Mouse (Mus musculus) embryonic fibroblast, embryonic 13.5 days (primary cell): ENCODE data around the gene Enthd1. TPM values are rescaled to one million over a fixed set of nuclear protein-coding genes. Genes with fewer than 3 reads are reported as not detected.

ENCODE experiments used
- H3K27ac ChIP-seq: 2 replicates; pipeline ENCODE4 v1.5.1; 2012; ENCODE audit warnings: low read length, control low read depth, inconsistent platforms; ENCODE audit not compliant: insufficient read depth
- H3K4me1 ChIP-seq: 2 replicates; pipeline ENCODE4 v1.6.1; 2011; ENCODE audit warnings: low read length; ENCODE audit not compliant: control insufficient read depth, insufficient read depth
- H3K4me3 ChIP-seq: 2 replicates; pipeline ENCODE4 v1.5.1; 2011; ENCODE audit warnings: mild to moderate bottlenecking, control low read depth, low read length; ENCODE audit not compliant: insufficient read depth
- CTCF ChIP-seq: IDR thresholded peaks from 2 replicates; pipeline ENCODE4 v1.5.1; 2011; ENCODE audit warnings: mild to moderate bottlenecking, control low read depth, low read length, moderate library complexity, borderline replicate concordance; ENCODE audit not compliant: insufficient read depth
- POLR2A ChIP-seq: IDR thresholded peaks from 2 replicates; pipeline ENCODE4 v1.6.1; 2011; ENCODE audit warnings: low read depth, mild to moderate bottlenecking, control low read depth, low read length, moderate library complexity
- polyA plus RNA-seq: library from polyadenylated mRNA; stranded (reverse); fragments of >200 nt; gene quantifications from 2 replicates; pipeline ENCODE4 v1.2.4, GENCODE M21; 2011; ENCODE audit warnings: low read depth; ENCODE audit not compliant: missing spikeins, insufficient read length

Enthd1 gene
- polyA plus RNA-seq, 1 experiment = not detected

- H3K4me1 ChIP-seq = no peaks in the 10 kb centered on the region
- H3K27ac ChIP-seq = no peak overlapping the region
- TF ChIP-seq CTCF (no peak), POLR2A (no peak)
- no peak overlapping the region for H3K4me3 ChIP-seq
Measured at GRCm38 (mm10) chr15:80575817-80576370, 10.9 kb upstream of the Enthd1 start.

GRCm38 (mm10) chr15:80574211-80575040 is 9.5 kb upstream of the Enthd1 start:
- H3K4me3 ChIP-seq = no peak overlapping the region
- TF ChIP-seq POLR2A (no peak), CTCF (no peak)
- no peak overlapping the region for H3K27ac ChIP-seq
- H3K4me1 ChIP-seq = no peaks in the 10 kb centered on the region

GRCm38 (mm10) chr15:80572811-80573520 is 8.0 kb upstream of the Enthd1 start:
- no peaks in the 10 kb centered on the region for H3K4me1 ChIP-seq
- no peak overlapping the region for H3K27ac ChIP-seq
- no peak overlapping the region for H3K4me3 ChIP-seq
- TF ChIP-seq CTCF (no peak), POLR2A (no peak)

GRCm38 (mm10) chr15:80572291-80572690 is 7.3 kb upstream of the Enthd1 start, which contains the start of gene Grap2:
TSS of gene Grap2 (plus strand) at chr15:80572594.
- Histone ChIP-seq H3K4me3 (no peak within 1 kb of the TSS), H3K27ac (no peak within 1 kb of the TSS), H3K4me1 (no peaks in the 10 kb centered on the region)
- TF ChIP-seq POLR2A (no peak), CTCF (no peak)

GRCm38 (mm10) chr15:80571611-80572010 is 6.7 kb upstream of the Enthd1 start:
- H3K4me3 ChIP-seq = no peak overlapping the region
- H3K27ac ChIP-seq = no peak overlapping the region
- H3K4me1 ChIP-seq = no peaks in the 10 kb centered on the region
- TF ChIP-seq CTCF = no peak
- TF ChIP-seq POLR2A = no peak

GRCm38 (mm10) chr15:80570226-80570625 is 5.3 kb upstream of the Enthd1 start:
- H3K27ac ChIP-seq = no peak overlapping the region
- TF ChIP-seq POLR2A (no peak), CTCF (no peak)
- H3K4me1 ChIP-seq = no peaks in the 10 kb centered on the region
- H3K4me3 ChIP-seq = no peak overlapping the region

- no peak for TF ChIP-seq CTCF
- TF ChIP-seq POLR2A = no peak
- Histone ChIP-seq H3K4me1 (no peaks in the 10 kb centered on the region), H3K27ac (no peak overlapping the region), H3K4me3 (no peak overlapping the region)
Measured at GRCm38 (mm10) chr15:80569205-80569604, 4.2 kb upstream of the Enthd1 start.

GRCm38 (mm10) chr15:80567731-80568130 is 2.8 kb upstream of the Enthd1 start:
- H3K4me1 ChIP-seq = peaks cover 3% of the 10 kb centered on the region
- no peak overlapping the region for H3K27ac ChIP-seq
- no peak overlapping the region for H3K4me3 ChIP-seq
- TF ChIP-seq POLR2A (no peak), CTCF (no peak)

- H3K4me1 ChIP-seq = peaks cover 6% of the 10 kb centered on the region
- no peak overlapping the region for H3K27ac ChIP-seq
Measured at GRCm38 (mm10) chr15:80567139-80567538, 2.2 kb upstream of the Enthd1 start.

GRCm38 (mm10) chr15:80566696-80567095 is 1.7 kb upstream of the Enthd1 start:
- peaks cover 6% of the 10 kb centered on the region for H3K4me1 ChIP-seq
- H3K4me3 ChIP-seq = no peak overlapping the region
- no peak overlapping the region for H3K27ac ChIP-seq
- TF ChIP-seq CTCF = no peak
- TF ChIP-seq POLR2A = no peak

More at GRCm38 (mm10) chr15:80567139-80567538, 2.2 kb upstream of the Enthd1 start:
- H3K4me3 ChIP-seq = no peak overlapping the region
- TF ChIP-seq POLR2A (no peak), CTCF (no peak)

- peaks cover 21% of the 10 kb centered on the region for H3K4me1 ChIP-seq
- TF ChIP-seq CTCF = no peak
- TF ChIP-seq POLR2A = no peak
- H3K4me3 ChIP-seq = no peak overlapping the region
- H3K27ac ChIP-seq = no peak overlapping the region
Measured at GRCm38 (mm10) chr15:80563634-80564208, 1.2 kb downstream of the Enthd1 start.
